Mouse (Mus musculus) erythroid progenitor cell, adult 5-6 weeks (primary cell): ENCODE measurements around the gene Pla2g4f. TPM values are rescaled to one million over a fixed set of nuclear protein-coding genes. Genes with fewer than 3 reads are reported as not detected.

Experiments used
- ATAC-seq: replicated peaks from 2 replicates; pipeline ENCODE4 v1.8.0; 2016; ENCODE audit warnings: moderate number of reproducible peaks, mild to moderate bottlenecking, moderate TSS enrichment, inconsistent platforms; ENCODE audit not compliant: poor library complexity, low FRiP score, severe bottlenecking
- total RNA-seq, 2 experiments: library from RNA; stranded (forward) in 1 of 2; stranded (reverse) in 1 of 2; fragments of 150-400 nt in 1 of 2; fragments of 186-747, 209-891 nt in 1 of 2; gene quantifications; 2 replicates each; pipeline versions ENCODE4 v1.2.3 to v1.2.4; 2015 to 2017; ENCODE audit warnings: low replicate concordance in 2 of 2

Gene Pla2g4f
- total RNA-seq (2015; ENCODE audit: low replicate concordance): not detected in 2 replicates
- not detected in 2 replicates for total RNA-seq (2017; ENCODE audit: low replicate concordance)

GRCm38 (mm10) chr2:120313976-120314375 is at the start of gene Pla2g4f:
Pla2g4f (minus strand) TSS chr2:120314165.
- ATAC-seq: no peak

- ATAC-seq: no peak
Observed at GRCm38 (mm10) chr2:120360425-120360824, 46.5 kb upstream of the Pla2g4f start.

- peak; percentile 95 for ATAC-seq
Observed at GRCm38 (mm10) chr2:120352682-120353646, 39.0 kb upstream of the Pla2g4f start, which contains the start of gene Vps39. Vps39 (minus strand) TSS chr2:120353137.

GRCm38 (mm10) chr2:120351321-120351720 is 37.4 kb upstream of the Pla2g4f start:
- ATAC-seq: no peak

- no peak for ATAC-seq
Observed at GRCm38 (mm10) chr2:120348120-120348519, 34.2 kb upstream of the Pla2g4f start.

- no peak for ATAC-seq
Observed at GRCm38 (mm10) chr2:120341741-120342140, 27.8 kb upstream of the Pla2g4f start.

- no peak for ATAC-seq
Observed at GRCm38 (mm10) chr2:120337886-120338285, 23.9 kb upstream of the Pla2g4f start.

- no peak for ATAC-seq
Observed at GRCm38 (mm10) chr2:120331575-120331974, 17.6 kb upstream of the Pla2g4f start.

GRCm38 (mm10) chr2:120315077-120315476 is 1.1 kb upstream of the Pla2g4f start:
- ATAC-seq: no peak

GRCm38 (mm10) chr2:120314487-120314886 is 522 bp upstream of the Pla2g4f start:
- no peak for ATAC-seq

- ATAC-seq: no peak
Observed at GRCm38 (mm10) chr2:120312276-120312825, 1.6 kb downstream of the Pla2g4f start.

- no peak for ATAC-seq
Observed at GRCm38 (mm10) chr2:120304113-120304512, 9.9 kb downstream of the Pla2g4f start.

- ATAC-seq: no peak
Observed at GRCm38 (mm10) chr2:120301076-120301475, 12.9 kb downstream of the Pla2g4f start.

- no peak for ATAC-seq
Observed at GRCm38 (mm10) chr2:120299866-120300265, 14.1 kb downstream of the Pla2g4f start.

- ATAC-seq: no peak
Observed at GRCm38 (mm10) chr2:120296160-120296559, 17.8 kb downstream of the Pla2g4f start.

GRCm38 (mm10) chr2:120291471-120292078 is 22.4 kb downstream of the Pla2g4f start:
- no peak for ATAC-seq

- ATAC-seq: no peak
Observed at GRCm38 (mm10) chr2:120288995-120289394, 25.0 kb downstream of the Pla2g4f start, which contains the start of gene Pla2g4d. Pla2g4d (minus strand) TSS chr2:120289197.

GRCm38 (mm10) chr2:120288401-120288800 is 25.6 kb downstream of the Pla2g4f start:
- ATAC-seq: no peak

- ATAC-seq: no peak
Observed at GRCm38 (mm10) chr2:120285639-120286038, 28.3 kb downstream of the Pla2g4f start.

- ATAC-seq: no peak
Observed at GRCm38 (mm10) chr2:120284705-120285104, 29.3 kb downstream of the Pla2g4f start.
